Mouse (Mus musculus) mature B cell (primary cell): ENCODE data around the gene Ccn2.

Experiments
- in situ Hi-C: fragments of 300-500 bp; cut with MboI; formaldehyde crosslinking; loops from 2 replicates; pipeline ENCODE4 v1.14.3; 2019

Ccn2 gene

DNA sequence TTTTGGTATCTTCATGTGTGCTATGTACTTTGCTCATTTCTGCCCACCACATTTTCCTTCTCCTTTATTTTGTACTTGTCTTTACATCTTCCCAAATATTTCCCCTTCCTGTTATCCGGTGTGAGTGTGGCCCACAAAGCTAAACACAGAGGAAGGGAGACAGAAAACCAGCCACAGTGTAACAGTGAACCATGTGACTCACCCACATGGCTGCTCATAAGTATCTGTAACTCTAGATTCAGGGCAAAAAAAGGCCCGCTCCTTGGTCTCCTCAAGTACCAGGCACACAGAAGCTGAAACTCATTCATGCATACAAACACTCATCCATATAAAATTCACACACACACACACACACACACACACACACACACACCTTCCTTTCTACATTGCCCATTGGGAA lies 7.8 kb downstream of the Ccn2 start:
- in situ Hi-C loops, result loop anchor here (25.0 kb wide), 1 partner anchor 816 kb away; the partner anchor contains the start of genes Rps12 and Slc18b1

DNA sequence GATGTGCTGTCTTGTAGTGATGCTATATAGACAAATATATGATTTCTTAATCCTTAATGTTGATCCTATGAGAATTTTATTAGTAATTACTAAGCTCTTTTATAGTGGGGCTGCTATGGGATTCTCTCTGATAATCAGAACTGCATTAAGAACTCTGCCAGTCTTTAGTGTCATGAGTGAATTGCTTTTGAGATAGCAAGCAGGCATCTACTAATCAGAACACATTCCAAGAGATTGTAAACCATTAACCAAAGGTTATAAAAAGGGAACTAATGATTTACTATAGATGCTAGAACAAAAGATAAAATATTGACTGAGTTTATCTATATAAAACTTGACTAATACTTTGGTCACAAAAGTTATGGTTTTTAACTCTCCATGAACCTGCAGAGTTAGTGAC lies 8.5 kb downstream of the Ccn2 start:
- in situ Hi-C loops, result loop anchor here (25.0 kb wide), 1 partner anchor 816 kb away; the partner anchor contains the start of genes Rps12 and Slc18b1

DNA sequence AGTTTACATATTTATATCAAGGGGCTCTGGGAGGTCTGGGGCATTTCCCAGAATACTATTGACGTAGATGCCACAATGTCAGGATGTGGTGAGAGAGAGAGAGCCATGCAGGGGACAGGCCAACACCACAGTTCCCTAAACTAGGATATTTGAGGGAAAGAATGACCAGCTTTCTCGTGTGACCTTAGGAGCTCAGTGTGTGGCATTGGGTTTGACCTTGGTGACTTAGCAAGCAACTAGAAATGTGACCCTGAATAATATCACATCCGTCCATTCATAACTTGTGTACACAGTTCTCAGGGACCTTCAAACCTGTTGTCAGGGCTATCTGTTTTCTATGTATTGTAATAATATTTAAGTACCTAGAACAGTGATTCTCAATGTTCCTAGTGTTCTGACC lies 13.9 kb downstream of the Ccn2 start:
- in situ Hi-C loops, result loop anchor here (25.0 kb wide), 1 partner anchor 822 kb away; the partner anchor contains the start of genes Rps12 and Slc18b1

DNA sequence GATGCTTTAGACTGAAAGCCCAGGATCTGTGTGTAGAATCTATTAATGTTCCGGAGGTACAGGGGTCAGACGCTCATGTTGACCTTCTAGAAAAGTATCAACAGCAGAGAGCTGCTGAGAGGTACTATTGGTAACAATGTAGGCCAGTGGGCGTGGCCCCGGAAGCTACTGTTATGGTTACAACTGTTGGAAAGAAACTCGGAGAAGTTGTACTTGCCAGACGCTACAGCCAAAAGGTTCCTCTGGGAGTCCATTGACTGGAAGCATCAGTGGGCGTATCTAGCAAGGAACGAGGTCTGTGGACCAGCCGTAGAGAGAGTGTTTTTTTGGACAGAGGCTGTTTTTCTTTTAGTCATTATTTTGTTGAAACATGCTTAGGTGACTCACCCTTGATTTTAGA lies 14.5 kb downstream of the Ccn2 start:
- in situ Hi-C loops, result loop anchor here (25.0 kb wide), 1 partner anchor 822 kb away; the partner anchor contains the start of genes Rps12 and Slc18b1

DNA sequence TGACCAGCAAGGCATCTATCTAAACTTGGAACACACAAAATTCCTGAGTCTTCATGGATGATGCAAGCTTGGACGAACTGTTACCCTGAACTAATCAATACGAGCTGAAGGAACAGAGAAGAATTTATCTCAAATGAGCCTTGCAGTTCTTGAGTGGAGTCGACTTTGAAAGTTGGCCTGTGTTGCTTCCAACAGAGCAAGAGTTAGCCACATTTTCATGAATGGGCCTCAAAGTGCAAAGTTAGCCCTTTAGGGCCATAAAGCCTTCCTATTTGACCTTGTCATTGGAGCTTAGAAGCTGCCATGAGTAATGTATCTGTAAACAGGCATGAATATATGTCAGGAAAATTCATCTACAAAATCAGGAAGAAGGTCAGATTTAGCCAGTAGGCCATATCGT lies 19.5 kb downstream of the Ccn2 start:
- in situ Hi-C loops, result loop anchor here (25.0 kb wide), 1 partner anchor 827 kb away; the partner anchor contains the start of genes Rps12 and Slc18b1

DNA sequence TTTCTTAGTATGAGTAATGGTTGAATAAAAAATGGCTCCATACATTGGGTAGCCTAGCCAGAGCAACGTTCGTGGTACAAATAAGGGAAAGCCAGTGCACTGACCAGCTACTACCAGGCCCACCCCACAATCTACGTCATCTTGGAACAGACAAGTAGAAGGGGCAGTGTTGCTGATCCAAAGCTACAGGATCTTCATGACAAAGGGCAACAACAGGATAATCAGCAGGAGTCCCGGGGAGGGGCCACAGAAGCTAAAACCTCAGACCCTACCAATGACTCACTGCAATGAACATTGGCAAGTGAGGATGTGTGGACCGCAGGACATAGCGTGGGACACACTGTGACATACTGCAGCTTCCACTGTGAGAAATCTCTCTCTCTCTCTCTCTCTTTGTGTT lies 20.6 kb downstream of the Ccn2 start:
- in situ Hi-C loops, result loop anchor here (25.0 kb wide), 1 partner anchor 828 kb away; the partner anchor contains the start of genes Rps12 and Slc18b1

DNA sequence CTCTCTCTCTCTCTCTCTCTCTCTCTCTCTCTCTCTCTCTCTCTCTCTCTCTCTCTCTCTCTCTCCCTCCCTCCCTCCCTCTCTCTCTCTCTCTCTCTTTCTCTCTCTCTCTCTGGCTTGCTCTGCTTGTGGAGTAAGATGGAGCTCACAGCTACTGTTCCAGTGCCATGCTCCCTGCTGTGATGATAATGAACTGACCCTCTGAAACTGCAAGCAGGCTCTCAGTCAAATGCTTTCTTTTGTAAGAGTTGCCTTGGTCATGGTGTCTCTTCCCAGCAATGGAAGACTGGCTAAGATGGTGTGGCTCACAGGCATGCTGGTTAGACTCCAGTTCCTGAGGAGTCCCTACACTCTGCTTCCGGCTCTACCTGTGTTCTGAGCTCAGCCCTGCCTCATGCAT lies 21.3 kb downstream of the Ccn2 start:
- in situ Hi-C loops, result loop anchor here (25.0 kb wide), 1 partner anchor 829 kb away; the partner anchor contains the start of genes Rps12 and Slc18b1

DNA sequence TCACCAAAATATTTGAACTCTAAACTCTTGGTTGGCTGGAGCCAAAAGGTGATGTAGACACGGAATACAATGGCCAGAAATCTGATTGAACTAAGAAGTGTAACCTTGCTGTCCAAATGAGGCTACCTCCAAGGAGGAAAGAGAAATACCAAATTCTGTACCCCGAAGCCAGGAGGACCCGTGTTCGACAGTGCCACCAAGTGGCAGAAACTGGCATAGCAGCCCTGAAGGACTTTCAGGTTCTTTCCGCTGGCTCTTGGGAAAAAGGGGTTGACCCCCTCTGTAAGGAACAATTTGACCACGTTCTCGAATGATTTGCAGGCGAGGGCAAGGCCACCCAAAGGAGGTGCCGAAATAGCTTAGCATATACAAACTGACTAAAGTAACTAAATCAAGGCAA lies 26.3 kb downstream of the Ccn2 start:
- in situ Hi-C loops, result loop anchor here (25.0 kb wide), 1 partner anchor 834 kb away; the partner anchor contains the start of genes Rps12 and Slc18b1

DNA sequence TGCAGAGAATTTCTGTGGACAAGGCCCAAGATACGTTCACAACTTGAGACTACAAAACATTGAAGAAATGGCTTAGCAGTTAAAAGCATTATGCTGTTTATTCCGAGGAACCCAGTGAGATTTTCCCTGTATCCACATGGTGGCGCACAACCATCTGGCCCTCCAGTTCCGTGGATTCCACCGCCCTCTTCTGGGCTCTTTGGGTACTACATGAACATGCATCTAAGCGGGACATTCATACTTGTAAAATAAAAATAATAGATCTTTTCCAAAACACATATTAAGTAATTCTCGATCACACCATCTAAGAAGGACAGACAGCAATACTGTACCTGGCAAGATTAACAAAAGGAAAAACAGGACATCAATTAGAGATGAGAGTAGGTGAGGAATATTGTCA lies 27.3 kb downstream of the Ccn2 start:
- in situ Hi-C loops, result loop anchor here (25.0 kb wide), 1 partner anchor 835 kb away; the partner anchor contains the start of genes Rps12 and Slc18b1

DNA sequence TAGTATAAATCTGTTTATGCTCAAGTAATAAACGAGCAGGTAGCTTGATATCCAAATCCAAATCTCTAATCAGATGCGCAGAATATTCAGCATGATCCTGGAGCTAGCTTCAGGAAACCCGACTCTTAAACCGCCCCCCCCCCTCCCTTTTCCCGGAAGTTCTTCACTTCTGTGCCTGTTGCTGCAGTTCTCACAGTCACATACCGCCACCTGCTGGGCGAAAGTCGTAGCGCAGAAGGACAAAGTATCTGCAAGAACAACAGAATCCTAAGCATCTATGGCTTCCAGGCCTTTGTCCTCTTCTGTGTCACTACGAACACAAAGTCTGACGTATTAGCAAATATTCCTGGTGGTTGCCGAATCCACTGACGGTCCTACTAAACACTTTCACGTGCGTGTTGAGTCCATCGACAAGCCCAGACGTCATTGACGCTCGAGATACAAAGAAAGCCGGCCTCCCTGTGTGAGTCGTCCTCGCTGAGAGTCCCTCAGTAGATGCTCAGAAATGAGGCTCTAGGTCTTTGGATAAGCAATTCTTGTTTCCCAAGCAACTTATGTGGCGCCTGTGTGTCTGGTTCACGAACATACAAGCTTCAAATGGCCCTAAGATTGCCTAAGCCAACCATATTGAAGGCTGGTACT lies 29.9 kb downstream of the Ccn2 start:
- in situ Hi-C loops, result no loop called here

DNA sequence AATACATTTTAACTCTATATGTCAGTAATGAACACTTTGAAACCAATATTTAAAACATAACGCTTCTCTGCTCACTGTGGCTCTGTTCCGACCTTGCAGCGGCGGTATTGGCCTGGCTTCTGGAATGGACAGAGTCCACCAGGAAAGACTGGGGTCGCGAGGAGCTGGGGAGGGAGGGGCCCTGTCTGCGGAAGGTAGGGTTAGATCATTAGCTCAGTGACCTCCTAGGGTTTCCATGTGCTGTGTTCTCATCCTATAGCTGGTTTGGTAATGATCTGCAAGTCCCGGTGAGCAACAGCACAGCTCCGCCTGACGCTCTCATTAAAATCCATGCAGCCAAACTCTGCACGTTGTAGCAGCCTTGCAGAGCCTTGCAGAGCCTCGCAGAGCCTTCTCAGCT lies 32.0 kb downstream of the Ccn2 start:
- in situ Hi-C loops, result no loop called here

DNA sequence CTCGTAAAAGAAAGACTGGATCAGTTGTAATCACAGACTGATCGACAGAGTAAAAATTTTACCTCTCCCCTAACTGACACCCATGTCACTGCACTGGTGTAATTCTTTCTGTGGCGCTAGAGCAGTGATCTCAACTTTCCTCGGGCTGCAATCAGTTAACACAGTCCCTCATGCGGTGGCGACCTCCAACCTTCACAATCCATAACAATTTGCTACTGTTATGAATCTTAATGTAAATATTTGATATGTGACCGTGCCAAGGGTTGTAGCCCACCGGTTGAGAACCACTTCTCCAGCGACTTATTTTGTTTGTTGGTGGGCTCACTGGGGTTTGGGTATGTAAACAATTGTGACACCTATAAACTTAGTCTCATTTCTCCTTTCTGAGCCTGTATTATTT lies 33.2 kb downstream of the Ccn2 start:
- in situ Hi-C loops, result no loop called here

DNA sequence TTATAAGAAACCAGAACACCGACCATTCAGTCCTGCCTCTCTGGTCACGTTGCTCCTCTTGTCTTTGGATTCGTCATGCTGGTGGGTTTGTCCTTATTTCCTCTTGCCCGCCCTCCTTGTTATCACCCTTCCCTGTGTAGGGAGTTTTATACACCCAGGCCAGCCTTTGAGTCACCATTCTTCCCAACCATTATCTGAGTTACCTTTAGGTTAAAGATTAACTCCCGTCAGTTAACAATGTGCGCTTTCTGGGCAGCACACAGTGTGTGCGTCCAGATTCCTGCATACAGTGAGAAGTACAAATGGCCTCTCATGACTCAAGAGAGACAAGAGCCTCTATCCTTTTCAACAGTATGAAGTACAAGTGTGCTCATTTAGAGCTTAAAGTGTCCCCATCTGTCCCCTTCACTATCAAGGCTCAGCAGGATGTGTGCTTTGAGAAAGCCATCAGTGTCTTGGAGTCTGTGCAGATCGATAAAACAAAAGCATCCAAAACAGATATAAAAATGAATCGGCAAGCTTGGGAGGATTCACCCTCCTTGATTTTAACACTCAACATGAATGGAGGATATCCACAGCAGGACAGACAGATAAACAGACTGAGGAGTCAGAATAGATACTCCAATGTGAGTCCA lies 34.0 kb downstream of the Ccn2 start:
- in situ Hi-C loops, result no loop called here

DNA sequence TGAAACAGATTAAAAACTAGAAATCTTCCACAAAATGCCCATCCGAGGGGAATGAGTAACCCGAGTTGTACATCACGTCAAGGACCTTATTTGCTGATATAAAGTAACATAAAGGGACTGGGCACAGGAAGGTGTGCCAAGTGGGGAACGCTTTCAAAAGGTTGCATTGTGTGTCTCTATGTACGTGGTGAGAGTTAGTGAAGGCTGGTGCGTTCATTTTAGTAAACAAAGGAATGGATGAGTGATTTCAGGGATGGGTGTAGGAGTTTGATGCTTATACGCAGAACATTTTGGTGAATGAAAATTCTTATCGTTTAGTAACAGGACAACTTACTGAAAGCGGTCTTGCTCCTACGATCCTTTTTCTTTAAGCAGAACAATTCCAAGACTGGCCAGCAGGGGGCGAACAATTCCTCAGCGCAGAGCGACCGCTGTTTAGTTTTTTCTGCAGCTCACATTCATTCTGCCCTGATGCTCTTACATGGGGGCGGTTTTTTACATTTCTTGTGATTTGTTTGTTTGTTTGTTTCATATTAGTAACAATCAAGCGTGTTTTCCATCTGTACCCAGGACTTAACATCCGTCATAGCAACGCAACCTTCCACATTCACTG lies 35.3 kb downstream of the Ccn2 start:
- in situ Hi-C loops, result no loop called here

DNA sequence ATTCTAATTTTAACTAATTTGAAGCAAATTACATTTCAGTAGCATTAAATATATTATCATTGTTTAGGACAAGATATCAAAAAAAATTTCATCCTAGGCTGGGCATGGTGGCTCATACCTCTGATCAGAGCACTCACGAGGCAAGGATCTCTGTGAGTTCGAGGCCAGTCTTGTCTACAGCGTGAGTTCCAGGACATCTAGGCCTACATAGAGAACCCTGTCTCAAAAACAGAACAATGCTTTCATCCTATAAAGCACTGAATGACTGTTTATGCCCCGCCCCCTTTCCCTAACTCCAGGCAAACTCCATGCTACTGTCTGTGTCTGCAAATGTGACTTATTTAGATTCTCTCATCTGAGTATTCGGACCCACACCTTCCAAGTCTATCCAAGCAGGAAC lies 35.9 kb downstream of the Ccn2 start:
- in situ Hi-C loops, result no loop called here

DNA sequence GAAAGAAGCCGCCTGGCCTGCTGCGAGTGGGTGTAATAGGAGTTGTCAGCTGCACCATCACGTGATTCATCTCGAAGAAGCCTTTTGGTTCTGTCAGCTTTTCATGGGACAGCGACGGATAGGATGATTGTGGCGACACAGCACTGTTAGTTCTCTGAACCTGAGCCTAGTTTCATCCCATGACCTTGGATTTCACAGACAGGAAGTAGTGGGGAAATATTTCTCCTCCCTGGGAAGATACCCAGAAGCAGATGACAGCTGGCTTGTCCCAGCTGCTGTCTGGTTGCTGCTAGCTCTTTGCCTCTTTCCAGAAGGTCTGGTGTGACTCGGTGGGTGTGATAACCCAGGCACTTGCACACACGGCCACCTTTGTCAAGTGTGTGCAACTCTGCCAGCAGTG lies 39.0 kb downstream of the Ccn2 start:
- in situ Hi-C loops, result no loop called here

DNA sequence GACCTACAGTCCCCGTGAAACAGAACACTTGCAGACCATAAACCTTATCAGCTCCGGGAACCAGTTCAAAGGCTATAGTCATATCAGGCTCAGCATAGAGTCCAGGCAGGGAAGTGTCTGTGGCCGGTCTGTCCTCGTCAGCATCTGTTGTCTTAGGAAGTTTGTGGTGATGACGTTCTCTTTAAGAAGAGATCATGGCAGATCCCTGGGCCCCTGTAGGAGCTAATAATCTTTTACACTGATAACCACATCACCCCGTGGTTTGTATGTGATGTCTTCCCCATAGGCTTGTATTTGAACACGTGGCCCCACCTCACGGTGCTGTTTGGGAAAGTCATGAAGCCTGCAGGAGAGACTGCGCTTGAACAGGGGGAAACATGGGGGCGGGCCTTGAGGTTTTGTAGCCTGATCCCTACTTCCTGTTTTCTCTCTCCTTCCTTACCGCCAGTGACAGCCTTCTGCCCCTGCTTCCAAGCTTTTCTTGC lies 40.1 kb downstream of the Ccn2 start:
- in situ Hi-C loops, result no loop called here

DNA sequence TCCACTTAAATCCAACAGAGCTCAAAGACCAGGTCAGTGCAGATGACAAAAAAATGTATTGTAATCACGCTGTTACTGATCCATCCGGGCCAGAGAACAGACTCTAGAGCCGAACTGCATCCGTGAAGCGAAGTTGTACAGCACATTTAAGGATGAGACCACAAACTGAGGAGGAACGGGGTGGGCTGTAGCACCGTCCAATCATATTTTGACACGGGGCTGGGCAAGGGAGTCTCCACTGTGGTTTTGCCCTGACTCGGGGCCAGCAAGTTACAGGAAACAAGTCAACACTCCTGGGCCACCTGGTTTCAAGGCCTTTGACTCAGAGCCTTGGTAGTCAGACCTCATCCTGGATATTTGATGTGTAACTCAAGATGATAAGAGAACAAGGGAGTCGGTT lies 40.6 kb downstream of the Ccn2 start:
- in situ Hi-C loops, result no loop called here

DNA sequence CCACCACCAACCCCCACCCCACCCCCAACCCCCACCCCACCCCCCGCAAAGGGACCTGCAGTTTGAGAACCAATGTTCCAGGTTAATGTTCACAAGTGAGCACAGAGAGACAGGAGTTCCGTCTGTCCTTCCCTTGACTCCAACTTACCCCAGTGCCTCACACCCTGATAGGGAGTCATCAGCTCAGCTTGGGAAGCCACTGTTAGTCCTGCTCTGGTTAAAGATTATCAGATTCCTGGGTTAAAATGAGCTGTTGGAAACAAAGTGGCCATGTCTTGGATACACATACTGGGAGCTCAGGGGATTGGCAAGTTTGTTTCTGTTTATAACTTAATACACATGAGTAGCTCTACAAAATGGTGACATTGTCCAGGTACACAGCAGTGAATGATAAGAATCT lies 41.7 kb downstream of the Ccn2 start:
- in situ Hi-C loops, result no loop called here

DNA sequence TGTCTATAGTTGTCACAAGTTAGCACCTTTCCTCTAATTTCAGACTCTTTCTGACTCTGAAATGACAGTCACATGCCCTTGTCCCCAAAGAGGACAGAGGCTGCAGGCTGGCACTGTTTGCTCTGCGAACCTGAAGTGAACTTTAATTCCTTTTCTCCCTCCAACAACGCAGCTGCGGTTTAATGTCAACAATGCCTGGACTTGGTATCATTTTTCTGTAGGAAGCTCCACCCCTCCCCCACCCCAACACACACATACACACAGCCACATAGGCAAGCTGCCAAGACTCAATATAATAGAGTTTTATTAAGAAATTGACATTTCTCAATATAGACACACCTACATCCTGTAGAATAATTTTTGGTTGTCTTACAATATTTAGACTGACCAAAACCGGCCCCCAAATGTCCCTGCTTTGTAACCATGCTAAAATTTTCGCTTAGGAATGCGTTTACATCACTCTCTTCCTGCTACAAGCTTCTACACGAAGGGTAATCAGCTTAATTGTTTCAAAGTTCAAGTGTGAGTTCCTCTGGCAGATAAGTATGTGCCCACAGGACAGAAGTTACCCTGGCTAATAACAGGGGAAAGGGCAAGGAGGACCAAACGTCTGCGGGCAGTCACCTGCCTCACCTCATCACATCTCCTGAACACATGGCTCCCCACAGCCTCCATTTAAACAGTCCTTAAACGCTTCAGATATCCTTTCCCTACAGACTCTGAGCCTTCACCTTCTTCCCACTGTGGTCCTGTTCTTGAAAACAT lies 43.2 kb downstream of the Ccn2 start:
- in situ Hi-C loops, result no loop called here

DNA sequence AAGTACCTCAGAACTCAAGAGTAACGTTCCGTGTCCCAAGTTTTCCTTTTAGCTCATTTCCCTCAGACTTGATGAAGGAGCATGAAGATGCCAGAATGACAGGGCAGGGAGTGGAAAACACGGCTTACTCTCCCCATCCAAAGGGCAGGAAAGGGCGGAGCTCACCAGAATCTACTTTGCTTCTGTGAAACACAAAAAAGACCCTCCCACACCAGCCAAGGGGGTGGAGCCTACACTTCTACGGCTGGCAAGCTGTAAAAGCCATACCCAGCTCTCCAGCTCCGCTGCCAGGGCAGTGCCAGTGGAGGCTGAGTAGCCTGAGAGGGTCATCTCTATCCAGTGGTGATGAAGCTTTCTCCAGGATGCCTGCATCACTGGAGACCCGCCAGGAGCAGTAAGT lies 44.4 kb downstream of the Ccn2 start:
- in situ Hi-C loops, result no loop called here
